Mouse (Mus musculus) liver (tissue): ENCODE data around the gene Gpc3.
"Not testable (repeated sequence)": the region's sequence is repeated elsewhere in the genome, so short reads cannot be mapped to it uniquely, and the experiment has no call there.

ENCODE experiments used
- DNase-seq: peaks from one replicate; pipeline ENCODE4 v3.0.0-alpha.2; 2020; ENCODE audit warnings: mixed read lengths

Gene Gpc3

DNA sequence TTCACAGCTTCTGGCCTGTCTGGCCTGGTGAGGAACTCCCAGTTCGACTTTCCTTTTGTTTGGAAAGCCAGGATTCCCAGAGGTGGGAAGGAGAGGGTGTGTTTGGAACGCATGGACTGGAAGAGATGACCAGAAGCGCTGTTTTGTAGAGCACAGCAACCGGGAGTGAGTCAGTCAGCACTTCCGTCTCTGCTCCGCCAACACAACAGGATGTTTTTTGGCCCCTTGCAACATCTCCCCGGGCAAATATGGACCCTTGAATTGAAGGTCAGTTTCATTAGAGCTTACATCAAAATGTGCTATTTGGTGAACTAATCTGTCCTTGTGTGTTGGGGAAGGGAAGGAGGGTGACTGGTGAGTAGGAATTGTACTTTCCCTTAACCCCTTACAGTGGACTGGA, 340.7 kb downstream of the Gpc3 start:
- DNase-seq, result no peak

DNA sequence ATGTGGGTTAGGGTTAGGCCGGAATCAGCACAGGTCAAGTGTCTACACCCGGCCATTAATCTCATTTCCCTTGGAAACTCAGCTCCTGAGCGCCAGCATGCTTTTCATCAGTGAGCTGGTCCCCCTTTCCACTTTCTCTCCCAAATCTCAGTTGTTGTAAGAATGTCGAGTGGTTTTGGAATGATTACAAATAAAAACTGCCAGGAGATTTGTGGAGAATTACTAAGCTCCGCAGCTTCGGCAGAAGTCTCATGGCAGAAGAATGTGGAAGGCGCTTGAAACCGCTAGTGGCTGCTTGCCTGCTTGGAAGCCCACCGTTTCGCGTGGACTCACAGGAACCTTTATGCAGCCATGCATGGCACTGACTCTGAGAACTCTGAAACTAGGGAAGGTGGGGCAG, 351.8 kb downstream of the Gpc3 start:
- no peak for DNase-seq

DNA sequence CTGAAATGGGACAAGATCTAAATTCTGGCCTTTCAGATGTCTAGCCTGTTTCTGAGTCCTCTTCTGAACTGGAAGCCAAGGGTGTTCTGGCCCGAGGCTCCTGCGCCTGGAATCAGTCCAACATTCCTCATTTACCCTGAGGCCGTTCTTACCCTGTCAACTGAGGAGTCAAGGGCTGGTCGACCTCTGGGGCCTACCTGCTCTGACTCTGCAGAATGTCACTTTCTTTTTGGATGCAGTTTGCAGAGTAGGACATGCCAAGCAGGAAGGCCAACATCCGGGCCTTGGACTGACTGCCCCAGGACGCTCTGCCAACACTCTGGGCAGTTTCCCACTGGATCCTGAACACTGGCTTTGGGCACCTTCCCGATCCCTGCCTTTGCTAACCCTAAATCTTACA, 352.2 kb downstream of the Gpc3 start:
- DNase-seq, result no peak

DNA sequence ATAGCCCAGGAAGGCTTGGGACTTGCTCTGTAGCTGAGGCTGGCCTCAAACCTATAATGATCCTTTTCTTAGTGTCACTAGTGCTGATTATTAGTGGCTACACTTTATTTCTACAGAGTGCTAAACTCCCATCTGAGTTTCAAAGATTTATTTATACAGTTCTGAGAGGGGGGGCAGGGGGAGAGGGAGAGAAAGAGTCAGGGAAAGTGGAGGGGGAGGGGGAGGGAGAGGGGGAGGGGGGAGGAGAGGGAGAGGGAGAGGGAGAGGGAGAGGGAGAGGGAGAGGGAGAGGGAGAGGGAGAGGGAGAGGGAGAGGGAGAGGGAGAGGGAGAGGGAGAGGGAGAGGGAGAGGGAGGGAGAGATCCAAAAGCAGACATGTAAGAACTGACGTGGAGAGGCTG, 354.0 kb downstream of the Gpc3 start:
- DNase-seq, result not testable (repeated sequence)

DNA sequence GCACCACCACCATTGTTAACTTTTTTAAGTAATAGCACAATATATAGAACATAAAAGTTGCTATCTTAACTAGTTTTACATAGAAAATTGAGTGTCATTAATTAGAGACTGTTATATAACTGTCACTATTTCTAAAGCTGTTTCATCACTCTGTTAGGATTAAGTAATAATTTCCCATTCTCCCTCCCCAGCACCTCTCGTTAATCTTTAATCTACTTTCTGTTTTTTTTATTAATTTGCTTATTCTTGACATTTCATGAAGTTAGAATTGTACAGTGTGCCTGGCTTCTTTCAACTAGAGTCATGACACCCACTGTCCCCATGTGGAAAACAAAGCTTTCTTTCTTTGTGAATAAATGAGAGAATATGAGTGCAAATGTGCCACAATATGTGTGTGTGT, 359.2 kb downstream of the Gpc3 start:
- DNase-seq, result no peak

DNA sequence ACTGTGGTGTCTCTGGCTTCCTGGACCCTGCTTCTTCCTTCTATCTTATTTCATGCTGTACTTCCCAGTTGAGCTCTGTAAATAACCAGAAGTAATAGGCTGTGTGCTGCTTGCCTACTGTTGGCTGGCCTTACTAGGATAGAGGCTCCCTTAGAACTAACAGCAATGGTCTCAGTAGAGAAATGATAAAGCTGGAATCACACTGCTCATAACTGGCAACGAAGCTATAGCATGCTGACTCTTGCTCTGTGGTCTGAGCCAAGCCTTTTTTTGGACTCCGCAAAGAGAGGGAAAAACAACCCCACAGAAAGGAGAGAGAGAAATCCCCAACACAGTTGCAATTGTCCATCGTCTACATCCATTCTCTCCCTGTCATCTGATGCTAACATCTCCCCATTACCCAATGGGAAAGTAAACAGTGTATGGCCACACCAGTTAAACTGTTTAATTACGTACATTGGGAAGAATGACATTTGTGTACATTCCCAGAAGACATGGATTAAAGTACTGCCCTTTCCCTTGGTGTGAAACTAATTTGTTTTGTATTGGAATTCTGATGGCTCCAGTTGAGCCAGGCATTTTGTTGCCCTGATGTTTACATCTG, 368.0 kb downstream of the Gpc3 start:
- no peak for DNase-seq

DNA sequence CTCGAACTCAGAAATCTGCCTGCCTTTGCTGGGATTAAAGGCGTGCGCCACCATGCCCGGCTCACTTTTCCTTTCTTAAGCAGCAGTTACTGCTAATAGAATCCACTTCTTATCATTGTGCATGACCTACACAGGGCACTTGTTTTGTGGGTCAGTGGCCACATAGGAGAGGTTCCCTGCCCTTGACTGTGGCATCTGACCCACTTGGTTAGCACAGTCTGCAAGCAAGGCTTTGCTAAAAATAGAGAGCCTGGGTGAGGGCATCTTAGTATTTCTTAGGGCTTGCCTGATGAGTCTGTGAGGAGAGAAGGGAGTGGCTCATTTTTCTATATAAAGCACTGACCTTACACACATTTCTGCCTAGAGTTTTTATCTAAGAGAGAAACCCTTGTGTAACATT, 376.3 kb downstream of the Gpc3 start:
- no peak for DNase-seq

DNA sequence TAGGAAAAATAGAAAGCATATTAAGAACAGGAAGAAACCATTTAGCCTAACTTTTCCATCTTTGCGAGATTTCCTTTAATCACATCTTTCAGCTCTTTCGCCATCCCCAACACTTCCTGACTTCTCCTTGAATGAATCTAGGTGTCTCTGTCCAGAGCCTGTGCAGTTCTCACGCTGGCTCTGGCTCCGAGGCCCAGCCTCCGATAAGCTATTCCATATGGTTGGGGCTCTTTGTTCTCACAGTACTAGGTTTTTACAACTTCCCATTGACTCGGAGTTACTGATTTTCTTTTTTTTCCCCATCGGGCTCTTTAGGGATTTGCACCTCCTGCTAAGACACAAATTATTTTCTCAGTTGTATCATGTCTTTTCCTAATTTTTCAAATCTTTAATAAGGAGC, 381.8 kb downstream of the Gpc3 start:
- no peak for DNase-seq

DNA sequence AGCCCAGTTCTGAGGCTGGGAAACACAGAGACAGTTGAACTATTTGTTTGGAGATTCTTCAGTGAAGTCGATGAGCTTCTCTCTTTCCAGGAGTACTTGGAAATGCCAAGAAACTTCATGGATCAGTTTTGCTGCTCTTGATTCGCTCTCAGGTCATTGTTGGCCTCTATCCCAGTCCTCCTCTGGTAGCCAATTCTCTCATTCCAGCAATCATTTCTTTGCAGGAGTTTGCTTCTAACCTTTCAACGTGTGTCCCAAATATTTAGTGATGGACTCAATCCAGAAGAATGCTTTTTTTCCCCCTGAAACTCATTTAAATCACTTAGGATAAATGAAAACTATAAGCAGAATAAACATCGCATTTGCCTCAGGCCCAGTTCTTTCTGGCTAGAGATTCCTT, 383.0 kb downstream of the Gpc3 start:
- DNase-seq, result no peak
